Mouse (Mus musculus) cerebellum, postnatal 25 days (tissue): ENCODE data around the gene Rdh1.
A peak's percentile ranks its signal among the peaks of the same experiment; 100 is the strongest.
"Not testable (repeated sequence)": the region's sequence is repeated elsewhere in the genome, so short reads cannot be mapped to it uniquely, and the experiment has no call there.

Experiments
- DNase-seq, 2 experiments: peaks; one replicate each; pipeline ENCODE4 v3.0.0; 2021; ENCODE audit warnings: mixed read lengths in 2 of 2

Rdh1 gene

DNA sequence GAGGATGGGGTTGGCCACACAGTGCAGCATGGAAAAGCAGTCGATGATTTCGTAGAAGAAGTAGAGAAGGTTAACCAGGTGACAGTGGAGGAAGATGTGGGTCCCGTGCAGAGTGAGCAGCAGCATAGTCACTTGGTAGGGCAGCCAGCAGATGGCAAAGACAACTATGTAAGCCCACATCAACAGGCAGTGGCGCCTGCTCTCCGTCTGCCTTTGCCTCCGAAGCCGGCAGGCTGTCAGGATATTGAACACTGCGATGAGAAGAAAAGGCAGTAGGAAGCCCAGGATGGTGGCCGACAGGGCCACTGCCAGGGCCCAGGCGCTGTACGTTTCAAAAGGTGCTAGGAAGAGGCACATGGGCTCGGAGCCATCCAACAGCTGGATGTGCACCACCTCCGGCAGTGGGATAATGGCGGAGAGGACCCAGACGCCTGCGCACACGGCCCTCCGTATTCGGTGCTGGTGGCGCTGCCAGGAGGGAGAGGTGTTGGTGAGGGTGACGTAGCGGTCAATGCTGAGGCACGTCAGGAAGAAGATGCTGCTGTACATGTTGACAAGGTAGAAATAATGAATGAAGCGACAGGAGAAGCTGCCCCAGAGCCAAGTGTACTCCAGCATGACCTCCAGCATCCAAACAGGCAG, 9.3 kb upstream of the Rdh1 start:
- peak in 1 of 2 experiments; percentile 41 for DNase-seq

DNA sequence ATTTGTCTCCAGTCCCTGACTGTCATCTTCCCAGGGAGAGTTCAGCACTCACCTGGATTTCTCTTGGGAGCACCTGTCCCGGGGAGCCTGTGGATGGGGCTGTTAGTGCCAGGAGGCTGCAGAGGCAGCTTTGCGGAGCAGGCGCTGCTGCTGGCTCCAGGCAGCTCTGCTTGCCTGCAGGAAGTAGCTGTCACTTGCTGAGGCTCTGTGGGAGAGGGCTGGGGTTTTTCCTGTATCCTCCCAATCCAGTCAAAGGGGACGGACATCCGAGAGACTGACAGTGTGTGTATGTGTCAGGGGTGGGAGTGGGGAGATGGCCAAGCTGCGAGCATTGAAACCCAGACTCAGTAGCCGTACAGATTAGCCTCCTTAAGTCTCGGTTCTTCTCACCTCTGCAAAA, 8.0 kb upstream of the Rdh1 start, which contains the start of gene Gpr182:
Gpr182 (minus strand) TSS at position 185 of the 400 bp plus-strand sequence.
- DNase-seq: no peak

DNA sequence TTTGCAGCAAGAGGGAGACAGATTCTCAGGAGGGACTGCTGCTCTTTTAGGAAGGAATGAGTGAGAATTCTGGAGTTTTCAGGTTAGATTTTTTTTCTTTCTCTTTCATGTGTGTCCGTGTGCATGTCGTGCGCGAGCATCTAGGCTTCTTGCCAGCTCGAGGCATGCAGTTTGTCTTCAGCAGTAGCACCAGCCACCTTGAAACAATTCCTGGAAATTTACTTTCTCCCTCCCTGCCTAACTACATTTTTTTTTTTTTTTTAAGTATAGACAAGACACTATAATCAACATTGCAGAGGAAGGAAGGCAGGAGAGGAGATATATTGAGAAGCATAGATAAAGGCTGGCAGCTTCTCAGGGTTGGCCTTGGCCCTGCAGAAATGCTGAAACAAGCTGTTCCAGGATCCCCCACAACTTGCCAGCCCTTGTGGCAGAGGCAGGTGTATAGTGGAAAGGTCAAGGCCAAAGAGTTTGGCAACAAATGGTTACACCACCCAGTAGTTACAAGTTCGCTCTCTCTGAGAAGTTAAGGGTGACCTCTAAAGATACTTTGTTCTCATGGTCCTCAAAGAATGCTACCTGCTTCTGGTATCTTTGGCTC, 4.9 kb upstream of the Rdh1 start:
- peak in 1 of 2 experiments; percentile 27 for DNase-seq

GRCm38 (mm10) chr10:127755246-127755645, 4.3 kb upstream of the Rdh1 start:
- DNase-seq: no peak

GRCm38 (mm10) chr10:127755770-127756468, 3.6 kb upstream of the Rdh1 start:
- DNase-seq: peak in 1 of 2 experiments; percentile 1

- not testable (repeated sequence) for DNase-seq
Observed at GRCm38 (mm10) chr10:127762926-127763325, 3.4 kb downstream of the Rdh1 start.

- DNase-seq: peak; percentile 50 to 60
Observed at GRCm38 (mm10) chr10:127763914-127764680, 4.6 kb downstream of the Rdh1 start.

DNA sequence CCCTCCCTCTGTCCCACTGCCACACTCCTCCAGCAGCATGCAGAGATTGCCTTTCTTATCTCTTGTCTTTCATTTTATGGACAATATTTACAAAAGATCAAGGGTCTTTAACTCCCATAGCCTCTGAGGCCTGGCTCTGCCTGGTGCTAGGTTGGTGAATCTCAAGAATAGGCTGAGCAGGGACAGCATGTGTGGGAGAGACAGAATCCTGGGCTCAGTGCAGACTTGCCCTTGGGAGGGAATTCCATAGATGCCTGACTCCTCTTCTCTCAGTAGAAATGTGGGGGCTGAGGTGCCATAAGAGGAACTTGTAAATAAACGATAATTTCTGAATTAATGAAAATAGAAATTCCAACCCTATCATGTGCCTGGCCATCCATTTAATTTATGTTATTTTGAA, 7.0 kb downstream of the Rdh1 start:
- DNase-seq: no peak

- no peak for DNase-seq
Observed at GRCm38 (mm10) chr10:127776011-127776410, 16.5 kb downstream of the Rdh1 start, which contains the start of gene Rdh9. Gene Rdh9, plus strand, starts transcription at chr10:127776386.

- DNase-seq: not testable (repeated sequence)
Observed at GRCm38 (mm10) chr10:127782321-127782720, 22.8 kb downstream of the Rdh1 start.

DNA sequence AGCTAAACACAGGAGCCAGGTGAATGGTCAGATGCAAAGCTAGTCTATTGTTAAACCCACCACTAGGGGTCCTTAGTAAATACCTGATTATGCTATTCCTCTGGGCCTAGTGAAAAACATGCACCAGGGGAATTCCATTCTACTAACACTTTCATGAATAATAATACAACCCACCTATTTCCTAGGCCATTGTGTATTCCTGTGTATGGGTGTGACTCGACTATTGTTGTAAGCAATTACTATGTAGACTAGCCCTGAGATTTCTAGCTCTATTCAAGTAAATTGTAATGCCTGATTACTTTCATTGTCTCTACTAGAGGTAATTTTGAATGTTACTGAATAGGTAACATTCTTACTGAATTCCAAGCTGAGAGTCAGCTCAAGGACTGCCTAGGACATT, 25.9 kb downstream of the Rdh1 start:
- not testable (repeated sequence) for DNase-seq

GRCm38 (mm10) chr10:127799295-127799694, 39.8 kb downstream of the Rdh1 start:
- DNase-seq: no peak

GRCm38 (mm10) chr10:127800891-127801290, 41.4 kb downstream of the Rdh1 start, which contains the start of gene Rdh16:
Gene Rdh16, plus strand, starts transcription at chr10:127801152.
- DNase-seq: no peak

DNA sequence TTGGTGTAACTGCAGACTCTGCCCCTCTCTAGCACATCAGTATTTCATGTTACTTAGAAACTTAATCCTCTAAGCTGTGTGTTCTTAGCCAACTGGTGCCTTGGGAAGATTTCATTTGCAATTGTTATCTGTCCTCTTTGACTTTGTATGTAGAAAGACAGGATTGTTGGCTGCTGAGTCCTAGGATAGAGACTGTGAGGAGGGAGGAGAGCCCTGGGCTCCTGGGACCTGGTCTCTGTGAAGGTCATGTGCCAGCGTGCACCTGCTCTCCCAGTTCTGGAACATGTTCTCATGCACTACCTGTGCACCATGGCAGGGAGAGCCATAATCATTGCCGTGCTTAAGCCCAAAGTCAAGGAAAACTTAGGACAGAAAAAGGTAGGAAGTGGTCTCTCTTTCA, 42.1 kb downstream of the Rdh1 start:
- no peak for DNase-seq

GRCm38 (mm10) chr10:127802236-127802635, 42.7 kb downstream of the Rdh1 start:
- DNase-seq: no peak

DNA sequence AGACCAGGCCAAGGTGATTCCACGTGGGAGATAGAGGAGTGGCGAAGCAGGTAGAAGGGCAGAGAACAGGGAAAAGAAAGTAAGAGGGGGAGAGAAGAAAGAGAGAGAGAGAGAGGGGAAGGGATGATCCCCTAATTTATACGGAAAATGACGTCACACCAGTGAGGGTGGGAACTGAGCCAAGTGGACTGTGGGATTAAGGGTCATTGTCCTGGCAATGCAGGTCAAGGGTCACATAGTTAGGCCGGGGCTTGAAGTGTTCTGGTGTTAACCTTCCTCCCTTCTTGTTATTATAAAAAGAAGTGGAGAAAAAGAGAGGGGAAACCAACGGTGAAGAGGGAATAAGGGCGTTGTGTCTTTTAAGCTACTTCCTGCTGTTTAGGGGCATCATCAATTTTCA, 44.9 kb downstream of the Rdh1 start:
- DNase-seq: no peak

- no peak for DNase-seq
Observed at GRCm38 (mm10) chr10:127815888-127816287, 56.4 kb downstream of the Rdh1 start.

GRCm38 (mm10) chr10:127817268-127817910, 57.9 kb downstream of the Rdh1 start:
- not testable (repeated sequence) for DNase-seq
